Mouse (Mus musculus) embryonic facial prominence, embryonic 10.5 days (tissue): ENCODE measurements around the gene Sap30. TPM values are rescaled to one million over a fixed set of nuclear protein-coding genes. Genes with fewer than 3 reads are reported as not detected.

Experiments used
- polyA plus RNA-seq: library from polyadenylated mRNA; unstranded; fragments of >200 nt; fragmentation: Nextera tagmentation; extraction: Ambion mirVana; gene quantifications from 2 replicates; pipeline ENCODE4 v1.2.1, GENCODE M21; 2016

The Sap30 gene
- polyA plus RNA-seq, 1 experiment from 2014 or later, result 72.8 TPM

Other genes with a start within 250 kb of the Sap30 start
- gene Hand2, start 166.9 kb downstream of the Sap30 start, polyA plus RNA-seq, result 3.9 and 5.4 TPM in 2 replicates
- 0.45 and 1.1 TPM in 2 replicates for gene Scrg1, start 31.9 kb downstream of the Sap30 start, polyA plus RNA-seq
- 579 and 587 TPM in 2 replicates for gene Hmgb2, start 24.0 kb upstream of the Sap30 start, polyA plus RNA-seq
- 23.2 and 24.1 TPM in 2 replicates for gene Galnt7, start 165.2 kb upstream of the Sap30 start, polyA plus RNA-seq